Mouse (Mus musculus) G1E (cell line): Measurements from ENCODE around the gene Ipmk.

Source experiments
- CTCF ChIP-seq: IDR thresholded peaks from 2 replicates; pipeline ENCODE4 v1.5.1; 2012; ENCODE audit warnings: low read depth, low read length, inconsistent platforms, mixed read lengths
- TAL1 ChIP-seq: conservative IDR thresholded peaks from 2 replicates; pipeline ENCODE4 v1.6.1; 2012; ENCODE audit warnings: low read depth, low read length, inconsistent platforms, mixed read lengths

- TF ChIP-seq TAL1 = no peak
- no peak for TF ChIP-seq CTCF
Observed at GRCm38 (mm10) chr10:71413401-71413800, 65.8 kb downstream of the Ipmk start.
